Mouse (Mus musculus) liver (tissue): ENCODE data around the gene Tbc1d10a.

Source experiments
- DNase-seq: peaks from one replicate; pipeline ENCODE4 v3.0.0-alpha.2; 2020; ENCODE audit warnings: mixed read lengths

Tbc1d10a gene

DNA sequence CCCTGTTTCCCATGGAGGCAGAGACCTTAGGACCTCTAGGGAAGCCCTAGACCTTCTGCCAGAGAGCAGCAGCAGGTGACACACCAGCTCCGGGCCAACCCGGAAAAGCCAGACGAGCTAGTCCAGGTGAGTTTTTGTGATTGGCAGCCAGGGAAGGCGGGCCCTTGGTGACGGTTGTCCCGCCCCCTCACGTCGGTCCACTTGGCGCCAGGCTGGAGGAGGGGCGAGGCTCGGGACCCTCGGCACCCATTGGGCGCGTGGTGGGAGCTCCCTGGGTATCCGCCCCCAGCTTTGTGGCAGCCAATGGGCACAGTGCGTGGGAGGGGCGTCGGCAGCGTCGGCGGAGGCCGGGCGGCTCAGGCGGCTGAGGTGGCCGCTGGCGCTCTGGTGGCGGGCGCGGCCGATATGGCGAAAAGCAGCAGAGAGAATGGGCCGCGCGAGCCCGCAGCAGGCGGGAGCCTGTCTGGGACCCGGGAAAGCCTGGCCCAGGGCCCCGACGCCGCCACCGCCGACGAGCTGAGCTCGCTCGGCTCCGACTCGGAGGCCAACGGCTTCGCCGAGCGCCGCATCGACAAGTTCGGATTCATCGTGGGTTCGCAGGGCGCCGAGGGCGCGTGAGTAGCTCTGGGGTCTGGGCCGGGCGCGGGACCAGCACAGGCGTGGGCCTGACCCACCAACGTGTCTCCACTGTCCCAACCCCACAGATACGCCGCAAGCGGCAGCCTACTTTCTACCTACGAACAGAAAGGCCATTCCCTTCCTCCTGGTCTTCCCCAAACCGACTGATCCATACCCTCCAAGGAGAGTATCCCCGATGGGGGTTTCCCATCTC lies at the start of gene Tbc1d10a:
Tbc1d10a (plus strand) TSS at position 304 of the 832 bp plus-strand sequence.
- peak; percentile 99 for DNase-seq

DNA sequence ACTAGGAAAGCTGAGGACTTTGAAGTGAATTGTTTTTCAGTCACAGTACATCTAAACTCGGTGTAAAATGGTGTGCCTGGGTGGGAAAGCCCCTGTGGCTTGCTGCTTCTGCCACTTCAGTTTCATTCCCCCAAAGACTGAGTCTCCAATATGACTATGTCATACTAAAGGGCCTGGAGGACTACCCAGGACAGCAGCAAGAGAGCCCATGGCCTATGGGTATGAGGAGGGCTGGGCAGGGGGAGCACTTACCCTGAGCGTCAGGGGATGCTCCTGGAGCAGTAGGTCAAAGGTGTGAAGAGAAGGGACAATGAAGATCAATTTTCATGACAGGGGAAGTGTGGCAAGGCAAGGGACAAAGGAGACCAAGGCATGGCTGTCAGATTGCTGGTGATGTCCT lies 47.6 kb upstream of the Tbc1d10a start:
- no peak for DNase-seq

- DNase-seq = no peak
Measured at GRCm38 (mm10) chr11:4141505-4141904, 45.1 kb upstream of the Tbc1d10a start.

DNA sequence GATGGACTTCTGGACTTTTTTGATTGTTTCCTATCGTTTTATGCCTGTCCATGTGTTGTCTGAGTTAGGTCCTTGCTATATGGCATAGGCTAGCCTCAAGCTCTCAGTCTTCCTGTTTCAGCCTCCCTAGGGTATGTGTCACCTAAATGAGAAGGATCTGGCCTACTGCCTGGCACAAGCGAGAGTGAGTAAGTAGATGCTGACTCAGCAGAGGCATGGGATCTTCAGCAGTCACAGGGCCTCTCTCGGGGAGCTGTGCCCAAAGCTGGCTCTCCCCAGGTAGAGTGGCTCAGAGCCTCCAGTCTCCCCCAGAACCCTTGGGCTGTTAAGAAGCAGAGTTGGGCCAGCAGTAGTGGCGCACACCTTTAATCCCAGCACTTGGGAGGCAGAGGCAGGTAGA lies 44.2 kb upstream of the Tbc1d10a start:
- DNase-seq = no peak

DNA sequence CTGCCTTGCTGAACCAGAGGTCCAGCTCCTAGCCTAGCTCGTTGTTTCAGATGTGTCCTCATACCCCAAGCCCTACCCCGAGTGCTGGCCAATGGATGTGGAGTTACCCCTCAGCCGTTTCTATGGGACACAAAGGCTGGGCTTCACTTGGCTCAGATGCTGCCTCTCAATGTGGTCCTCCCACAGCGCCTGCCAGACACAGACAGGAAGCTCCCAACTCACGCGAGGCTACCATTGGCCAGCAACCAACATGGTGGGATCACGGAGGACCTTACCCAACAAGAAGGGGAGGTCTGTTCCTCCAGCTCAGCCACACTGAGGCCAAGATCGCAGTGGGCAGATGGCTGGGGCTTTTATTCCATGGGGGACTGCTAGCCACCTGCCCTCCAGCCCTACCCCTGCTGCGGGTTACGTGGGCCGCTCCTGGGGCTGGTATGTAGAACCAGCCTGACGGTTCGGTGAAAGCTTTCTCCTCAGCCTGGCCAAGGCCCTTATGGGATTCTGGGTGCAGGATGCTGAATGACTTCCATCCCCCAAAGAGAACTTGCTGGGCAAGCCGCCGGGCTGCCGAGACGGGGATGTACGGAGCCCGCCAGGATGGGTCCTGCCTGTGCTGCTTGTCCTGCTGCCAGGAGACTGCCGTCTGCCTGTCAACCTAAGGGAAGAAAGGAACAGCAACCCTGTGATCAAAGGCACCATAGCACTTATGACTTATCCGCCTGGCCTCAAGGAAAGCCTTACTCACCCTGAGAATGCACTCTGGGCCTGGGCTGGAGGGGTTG lies 43.1 kb upstream of the Tbc1d10a start:
- no peak for DNase-seq

DNA sequence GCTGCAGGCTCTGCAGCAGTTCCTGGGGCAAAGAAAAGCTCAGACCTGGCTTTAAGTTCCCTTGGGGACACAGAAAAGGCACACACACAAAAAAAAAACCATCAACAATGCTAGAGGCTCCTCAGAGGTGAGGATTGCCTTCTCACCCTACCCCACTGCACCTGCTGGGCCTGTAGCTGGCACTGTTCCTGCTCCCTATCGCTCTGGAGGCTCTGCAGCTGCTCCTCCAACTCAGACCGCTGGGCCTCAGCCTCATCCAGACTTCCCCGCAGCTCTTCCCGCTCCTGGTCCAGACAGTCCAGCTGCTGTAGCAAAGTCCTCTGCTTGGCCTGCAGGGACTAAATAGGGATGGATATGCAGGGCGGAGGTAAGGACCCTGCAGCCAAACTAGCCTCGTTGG lies 40.2 kb upstream of the Tbc1d10a start:
- no peak for DNase-seq

- DNase-seq = no peak
Measured at GRCm38 (mm10) chr11:4147098-4147497, 39.5 kb upstream of the Tbc1d10a start.

- DNase-seq = no peak
Measured at GRCm38 (mm10) chr11:4148120-4148519, 38.5 kb upstream of the Tbc1d10a start.

GRCm38 (mm10) chr11:4148536-4149156 lies 37.9 kb upstream of the Tbc1d10a start:
- no peak for DNase-seq

GRCm38 (mm10) chr11:4149886-4150285 lies 36.7 kb upstream of the Tbc1d10a start:
- no peak for DNase-seq

DNA sequence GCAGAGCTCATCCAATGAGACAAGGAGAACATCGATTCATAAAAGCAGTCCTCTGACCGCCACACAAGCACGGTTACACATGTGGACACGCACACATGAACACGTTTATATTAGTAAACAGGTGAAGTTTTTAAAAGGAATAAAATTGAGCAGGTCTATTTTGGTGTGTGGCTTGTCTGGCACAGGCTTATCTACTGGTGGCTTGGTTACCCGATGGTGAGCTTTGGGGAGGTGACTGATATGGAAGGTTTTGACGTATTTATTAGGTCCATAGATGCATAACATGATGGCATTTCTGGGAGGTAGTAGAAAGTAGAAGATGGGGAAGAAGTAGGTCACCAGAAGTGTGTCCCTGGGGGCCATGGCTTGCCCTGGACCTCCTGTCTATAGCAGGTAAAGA lies 32.9 kb upstream of the Tbc1d10a start:
- DNase-seq = no peak

DNA sequence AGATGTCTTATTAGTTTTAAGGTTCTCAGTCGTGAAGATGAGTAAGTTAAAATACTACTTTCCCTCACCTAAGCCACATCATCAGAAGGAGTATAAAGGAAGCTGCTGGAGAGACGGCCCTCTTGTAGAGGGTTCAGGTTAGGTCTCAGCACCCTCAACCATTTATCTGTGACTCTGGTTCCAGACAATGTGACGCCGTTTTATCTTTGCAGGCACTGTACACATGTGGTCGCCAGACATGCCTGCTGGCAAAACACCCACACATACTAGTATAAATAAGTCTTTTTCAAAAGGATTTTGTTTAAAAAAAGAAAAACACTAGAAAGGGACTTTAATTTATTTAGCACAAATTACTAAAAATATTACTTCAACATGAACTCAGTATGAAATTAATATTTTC lies 30.9 kb upstream of the Tbc1d10a start:
- no peak for DNase-seq

GRCm38 (mm10) chr11:4158676-4159075 lies 27.9 kb upstream of the Tbc1d10a start:
- no peak for DNase-seq

DNA sequence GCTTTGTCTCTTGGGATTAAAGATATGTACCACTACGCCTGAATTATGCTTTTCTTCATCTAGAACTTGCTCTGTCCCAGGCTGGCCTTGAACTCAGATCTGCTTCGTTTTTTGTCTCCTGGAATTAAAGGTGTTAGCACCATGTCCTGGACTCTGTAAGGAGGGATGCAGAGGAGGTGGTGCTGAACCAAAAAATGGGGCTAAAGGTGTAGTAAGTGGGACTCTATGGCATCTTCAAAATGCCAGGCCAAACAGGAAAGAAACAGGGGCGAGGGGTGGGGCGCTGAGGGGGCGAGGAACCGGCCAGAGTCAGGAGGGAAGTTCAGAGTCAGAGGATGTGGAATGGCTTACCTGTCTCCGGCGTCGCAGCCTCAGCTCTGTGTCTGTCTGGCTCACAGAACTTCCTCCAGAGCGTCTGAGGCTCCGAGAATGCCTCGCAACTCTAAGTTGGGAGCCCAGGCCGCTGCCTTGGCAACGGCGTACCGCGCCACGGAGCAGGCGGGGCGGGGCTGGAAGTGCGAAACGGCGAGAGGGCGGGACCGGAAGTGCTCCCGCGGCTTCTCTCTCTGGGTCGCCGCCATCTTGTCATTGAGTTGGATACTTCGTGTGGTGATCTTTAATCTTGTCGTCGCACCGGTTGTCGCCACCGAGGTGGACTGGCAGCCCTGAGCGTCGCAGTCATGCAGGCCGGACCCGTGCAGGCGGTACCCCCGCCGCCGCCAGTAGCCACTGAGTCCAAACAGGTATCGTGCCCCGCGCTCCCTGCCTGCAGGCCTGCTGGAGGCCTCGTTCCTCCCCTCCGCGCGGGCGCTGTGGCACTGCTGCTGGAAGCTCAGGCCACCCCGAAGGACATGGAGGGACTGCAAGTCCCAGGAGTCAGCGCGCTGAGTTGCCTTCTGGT lies 26.5 kb upstream of the Tbc1d10a start, which contains the start of the genes Ccdc157 and Sf3a1:
Ccdc157 (minus strand) TSS at position 486 of the 901 bp plus-strand sequence.
Sf3a1 (plus strand) TSS at position 543 of the 901 bp plus-strand sequence.
- DNase-seq = peak; percentile 92

DNA sequence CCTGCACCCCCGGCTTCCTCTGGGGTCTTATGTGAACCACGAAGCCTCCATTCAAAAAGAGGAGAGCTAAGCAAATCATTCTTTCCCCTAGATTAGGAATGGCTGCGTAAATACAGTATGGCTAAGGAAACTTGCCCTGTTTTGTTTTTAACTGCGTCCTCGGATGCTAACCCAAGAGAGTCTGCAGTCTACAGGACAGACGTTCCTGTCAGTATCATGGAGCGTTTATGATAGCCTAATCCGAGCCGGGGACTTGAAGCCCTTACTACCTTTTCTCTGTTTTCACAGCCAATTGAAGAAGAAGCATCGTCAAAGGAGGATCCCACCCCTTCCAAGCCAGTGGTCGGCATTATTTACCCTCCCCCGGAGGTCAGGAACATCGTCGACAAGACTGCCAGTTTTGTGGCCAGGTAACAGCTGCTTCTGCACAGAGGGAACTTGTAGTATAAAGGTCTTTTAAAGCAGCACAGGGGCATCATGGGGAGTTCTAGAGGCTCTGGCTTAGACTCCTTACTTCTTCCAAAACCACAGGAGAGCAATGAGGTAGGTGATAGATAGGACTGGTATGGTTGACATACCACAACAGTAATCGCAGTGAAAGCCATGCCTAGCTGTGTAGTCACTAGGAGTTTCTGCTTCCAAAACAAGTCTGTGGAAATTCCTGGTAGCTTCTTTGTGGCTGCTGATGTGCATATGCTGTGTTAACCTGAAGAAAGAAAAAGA lies 25.7 kb upstream of the Tbc1d10a start:
- DNase-seq = no peak

DNA sequence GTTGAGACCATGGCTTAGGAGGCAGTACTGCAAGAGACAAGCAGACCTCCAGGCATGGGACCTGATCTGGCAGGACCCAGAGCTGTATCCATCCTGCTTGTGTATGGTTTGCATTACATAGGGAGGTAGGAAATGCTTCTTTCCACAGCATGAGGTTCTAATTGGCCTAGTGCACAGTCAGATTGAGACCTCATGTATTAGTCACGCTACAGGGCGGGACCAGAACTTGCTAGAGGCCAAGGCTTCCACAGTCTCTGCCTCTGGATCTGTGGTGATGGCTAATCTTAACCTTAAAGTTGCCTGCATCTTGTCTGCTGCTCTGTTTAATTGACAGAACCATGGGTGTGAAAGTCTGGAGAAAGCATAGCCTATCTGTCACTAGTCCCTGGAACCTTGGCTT lies 21.9 kb upstream of the Tbc1d10a start:
- DNase-seq = no peak

DNA sequence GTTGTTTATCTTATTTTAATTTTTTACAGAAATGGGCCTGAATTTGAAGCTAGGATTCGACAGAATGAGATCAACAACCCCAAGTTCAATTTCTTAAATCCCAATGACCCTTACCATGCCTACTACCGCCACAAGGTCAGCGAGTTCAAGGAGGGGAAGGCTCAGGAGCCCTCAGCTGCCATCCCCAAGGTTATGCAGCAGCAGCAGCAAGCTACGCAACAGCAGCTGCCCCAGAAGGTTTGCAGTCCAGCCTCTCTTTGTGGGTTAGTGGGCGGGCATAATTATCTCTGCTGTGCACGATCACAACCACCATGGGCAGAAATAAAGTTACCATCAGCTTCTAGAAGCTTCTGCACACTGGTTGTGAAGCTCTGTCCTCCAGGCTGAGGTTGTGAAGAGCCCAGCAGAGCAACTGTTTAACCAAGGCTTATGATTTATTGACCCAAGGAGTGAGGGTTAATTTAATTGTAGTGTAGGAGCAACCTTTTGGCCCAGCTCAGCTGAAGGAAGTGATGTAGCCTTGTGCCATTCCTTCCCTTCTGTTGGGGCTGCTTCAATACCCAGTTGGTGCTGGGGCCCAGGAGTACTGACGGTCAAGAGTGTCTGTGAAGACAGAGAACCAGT lies 20.0 kb upstream of the Tbc1d10a start:
- DNase-seq = no peak

- DNase-seq = no peak
Measured at GRCm38 (mm10) chr11:4174586-4174985, 12.0 kb upstream of the Tbc1d10a start.

GRCm38 (mm10) chr11:4177716-4178115 lies 8.9 kb upstream of the Tbc1d10a start:
- DNase-seq = no peak

- no peak for DNase-seq
Measured at GRCm38 (mm10) chr11:4182061-4182460, 4.5 kb upstream of the Tbc1d10a start.

GRCm38 (mm10) chr11:4183511-4183910 lies 3.1 kb upstream of the Tbc1d10a start:
- no peak for DNase-seq
